Mouse (Mus musculus) neural tube, embryonic 15.5 days (tissue): ENCODE measurements around the gene Tmbim1. TPM values are rescaled to one million over a fixed set of nuclear protein-coding genes. Genes with fewer than 3 reads are reported as not detected.
"Not testable (repeated sequence)": the region's sequence is repeated elsewhere in the genome, so short reads cannot be mapped to it uniquely, and the experiment has no call there.

ENCODE experiments used
- ATAC-seq: fragments of 200-750 bp; cut with Nextera tagmentation; 2 replicates; pipeline ENCODE4 v1.8.0; 2017; ENCODE audit warnings: mild to moderate bottlenecking, moderate TSS enrichment, moderate library complexity; ENCODE audit not compliant: low FRiP score
- H3K27ac ChIP-seq: fragments of 300-500 bp; sonication (generic); replicated peaks from 2 replicates; pipeline ENCODE4 v1.5.1; 2015; ENCODE audit warnings: mild to moderate bottlenecking, inconsistent platforms
- H3K27me3 ChIP-seq: fragments of 300-500 bp; sonication (generic); replicated peaks from 2 replicates; pipeline ENCODE4 v1.6.1; 2015; ENCODE audit warnings: inconsistent platforms
- H3K36me3 ChIP-seq: fragments of 300-500 bp; sonication (generic); 2 replicates; pipeline ENCODE4 v1.6.1; 2015; ENCODE audit warnings: inconsistent platforms
- H3K4me1 ChIP-seq: fragments of 300-500 bp; sonication (generic); 2 replicates; pipeline ENCODE4 v1.6.1; 2015; ENCODE audit warnings: inconsistent platforms
- H3K4me2 ChIP-seq: fragments of 300-500 bp; sonication (generic); 2 replicates; pipeline ENCODE4 v1.6.1; 2015; ENCODE audit warnings: inconsistent platforms, mild to moderate bottlenecking, moderate library complexity
- H3K4me3 ChIP-seq: fragments of 300-500 bp; sonication (generic); replicated peaks from 2 replicates; pipeline ENCODE4 v1.5.1; 2015; ENCODE audit warnings: mild to moderate bottlenecking, inconsistent platforms
- H3K9ac ChIP-seq: fragments of 300-500 bp; sonication (generic); replicated peaks from 2 replicates; pipeline ENCODE4 v1.6.1; 2015; ENCODE audit warnings: mild to moderate bottlenecking, inconsistent platforms
- H3K9me3 ChIP-seq: fragments of 300-500 bp; sonication (generic); replicated peaks from 2 replicates; pipeline ENCODE4 v1.6.1; 2016; ENCODE audit warnings: inconsistent platforms
- WGBS: fragments of 180-500 bp; shearing (Covaris S2); methylation state at CpG from one replicate; pipeline ENCODE4 v1.1.7; 2015; ENCODE audit warnings: mixed read lengths; 5-methylcytosine and 5-hydroxymethylcytosine counted together
- polyA plus RNA-seq: library from polyadenylated mRNA; unstranded; fragments of >200 nt; fragmentation: Nextera tagmentation; extraction: Ambion mirVana; gene quantifications from 2 replicates; pipeline ENCODE4 v1.2.1, GENCODE M21; 2015

Tmbim1 gene
- 10.1 and 12.9 TPM in 2 replicates for polyA plus RNA-seq

GRCm38 (mm10) chr1:74305522-74305921, at the start of gene Tmbim1:
Gene Tmbim1 (minus strand): TSS chr1:74305622.
- no peaks in the 10 kb centered on the region for H3K36me3 ChIP-seq
- peaks cover 11% of the 10 kb centered on the region for H3K4me1 ChIP-seq
- 84% methylated on average over 2 of the region's 2 CpGs for WGBS
- no peak within 1 kb of the TSS for H3K27ac ChIP-seq
- H3K9me3 ChIP-seq = no peaks in the 10 kb centered on the region
- H3K4me2 ChIP-seq = peak within 1 kb of the TSS; percentile 69; the same call in 1 of the 2 replicates
- no peak for ATAC-seq
- no peak within 1 kb of the TSS; the same call in 1 of the 2 replicates for H3K4me3 ChIP-seq
- H3K27me3 ChIP-seq = peaks cover 18% of the 10 kb centered on the region
- H3K9ac ChIP-seq = no peak within 1 kb of the TSS

DNA sequence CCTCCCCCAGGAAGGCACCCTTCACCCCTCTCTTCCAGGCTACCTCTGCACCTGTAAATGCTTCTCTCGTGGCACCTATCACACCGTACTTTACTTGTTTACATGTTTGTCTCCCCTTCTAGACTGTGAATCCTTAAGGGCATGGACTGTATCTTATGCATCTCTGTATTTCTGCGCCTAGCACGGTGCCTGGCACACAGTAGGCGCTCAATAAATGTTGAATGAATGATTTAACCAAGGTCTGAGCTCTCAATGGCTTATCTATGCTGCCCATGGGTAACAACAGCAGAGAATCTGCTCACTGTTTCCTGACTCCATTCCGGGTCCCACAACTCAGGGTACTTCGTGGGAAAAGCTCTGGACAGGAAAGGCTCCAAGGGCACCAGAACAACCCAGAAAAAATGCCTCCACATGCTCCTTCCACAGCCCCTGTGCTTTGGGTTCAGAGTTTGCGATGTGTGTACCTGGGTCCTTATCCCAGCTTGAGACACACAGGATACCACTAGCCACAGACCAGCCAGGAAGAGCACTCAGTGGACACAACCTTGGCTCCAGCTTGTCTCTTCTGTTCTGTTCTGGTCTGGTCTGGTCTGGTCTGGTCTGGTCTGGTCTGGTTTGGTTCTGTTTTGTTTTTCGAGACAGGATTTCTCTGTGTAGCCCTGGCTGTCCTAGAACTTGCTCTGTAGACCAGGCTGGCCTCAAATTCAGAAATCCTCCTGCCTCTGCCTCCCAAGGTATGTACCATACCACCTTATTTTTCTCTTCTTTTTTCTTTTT, 48.2 kb upstream of the Tmbim1 start:
- Histone ChIP-seq H3K4me1 (no peaks in the 10 kb centered on the region), H3K4me3 (no peak overlapping the region), H3K36me3 (peaks cover 40% of the 10 kb centered on the region), H3K27ac (no peak overlapping the region), H3K9ac (no peak overlapping the region), H3K9me3 (no peaks in the 10 kb centered on the region), H3K4me2 (no peak overlapping the region), H3K27me3 (no peaks in the 10 kb centered on the region)
- 96% methylated on average over 9 of the region's 9 CpGs for WGBS
- ATAC-seq = no peak

DNA sequence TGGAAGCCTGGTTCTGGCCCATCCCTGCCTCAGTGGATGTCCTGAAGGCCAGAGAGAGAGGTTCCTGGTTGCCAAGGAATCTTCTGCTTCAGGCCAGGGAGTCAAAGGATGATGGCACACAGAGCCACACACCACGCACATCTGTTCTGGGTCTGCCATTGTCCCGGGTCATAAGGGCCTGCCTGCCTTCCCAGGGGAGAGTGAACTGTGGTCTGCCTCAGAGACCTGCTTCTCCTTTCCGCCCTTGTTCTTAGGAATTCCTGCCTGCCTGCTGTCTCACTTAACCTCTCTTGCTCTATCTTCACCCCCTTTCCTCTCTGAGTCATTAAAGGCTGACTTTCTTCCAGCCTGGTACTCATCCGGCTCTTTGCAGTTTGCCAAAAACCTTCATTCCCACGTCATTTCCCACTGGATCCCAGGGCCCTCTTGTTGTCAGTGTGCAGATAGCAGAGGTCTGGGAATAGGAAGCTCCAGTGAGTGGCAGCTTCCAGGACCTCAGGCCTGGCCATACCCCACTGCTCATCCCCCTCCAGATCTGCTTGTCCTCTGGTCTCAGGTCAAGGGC, 47.2 kb upstream of the Tmbim1 start:
- H3K9me3 ChIP-seq = no peaks in the 10 kb centered on the region
- H3K9ac ChIP-seq = no peak overlapping the region
- H3K27ac ChIP-seq = no peak overlapping the region
- WGBS = 85% methylated on average over 5 of the region's 5 CpGs
- no peak overlapping the region for H3K4me3 ChIP-seq
- H3K36me3 ChIP-seq = peaks cover 41% of the 10 kb centered on the region
- no peak for ATAC-seq
- H3K27me3 ChIP-seq = no peaks in the 10 kb centered on the region
- H3K4me1 ChIP-seq = no peaks in the 10 kb centered on the region
- H3K4me2 ChIP-seq = no peak overlapping the region

GRCm38 (mm10) chr1:74351185-74351769, 45.9 kb upstream of the Tmbim1 start:
- no peak for ATAC-seq
- Histone ChIP-seq H3K9ac (no peak overlapping the region), H3K9me3 (no peaks in the 10 kb centered on the region), H3K4me3 (no peak overlapping the region), H3K27ac (no peak overlapping the region), H3K27me3 (no peaks in the 10 kb centered on the region), H3K4me2 (no peak overlapping the region), H3K36me3 (peaks cover 43% of the 10 kb centered on the region), H3K4me1 (no peaks in the 10 kb centered on the region)
- 96% methylated on average over 13 of the region's 13 CpGs for WGBS

GRCm38 (mm10) chr1:74344163-74344916, 38.9 kb upstream of the Tmbim1 start:
- Histone ChIP-seq H3K4me1 (peaks cover 21% of the 10 kb centered on the region), H3K9me3 (no peaks in the 10 kb centered on the region), H3K36me3 (peaks cover 6% of the 10 kb centered on the region), H3K9ac (no peak overlapping the region), H3K27ac (no peak overlapping the region), H3K4me3 (no peak overlapping the region), H3K27me3 (no peaks in the 10 kb centered on the region), H3K4me2 (no peak overlapping the region)
- ATAC-seq = no peak
- WGBS = 74% methylated on average over 11 of the region's 11 CpGs

DNA sequence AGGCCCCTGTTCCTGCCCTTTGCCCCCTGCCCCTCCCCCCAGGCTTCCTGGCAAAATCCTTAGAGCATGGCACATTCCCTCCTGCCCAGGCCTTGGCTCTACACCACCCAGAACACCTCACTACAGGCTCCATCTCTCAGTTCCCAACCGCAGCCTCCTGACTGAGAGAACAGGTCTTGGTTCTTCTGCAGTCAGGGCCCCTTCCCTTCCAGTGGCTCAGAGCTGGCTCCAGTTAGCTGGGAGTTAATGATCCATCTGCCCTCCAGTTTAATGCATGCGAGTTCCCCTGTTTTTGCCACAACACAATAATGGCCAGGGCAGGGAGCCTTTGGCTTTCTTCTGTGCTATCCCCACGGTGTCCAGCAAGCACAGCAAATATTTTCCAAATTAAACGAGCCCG, 37.7 kb upstream of the Tmbim1 start:
- ATAC-seq = no peak
- no peaks in the 10 kb centered on the region for H3K9me3 ChIP-seq
- no peak overlapping the region for H3K4me2 ChIP-seq
- H3K27ac ChIP-seq = peak overlapping the region; percentile 25; the same call in 1 of the 2 replicates
- 0 out of 2 replicates have a peak, but pooled peaks cover 3% of the 10 kb centered on the region for H3K36me3 ChIP-seq
- WGBS = 41% methylated on average over 5 of the region's 5 CpGs
- no peak overlapping the region for H3K9ac ChIP-seq
- peaks cover 21% of the 10 kb centered on the region for H3K4me1 ChIP-seq
- H3K4me3 ChIP-seq = no peak overlapping the region
- H3K27me3 ChIP-seq = no peaks in the 10 kb centered on the region

GRCm38 (mm10) chr1:74342308-74342707, 36.9 kb upstream of the Tmbim1 start:
- H3K4me3 ChIP-seq = no peak overlapping the region
- peaks cover 21% of the 10 kb centered on the region for H3K4me1 ChIP-seq
- no peak overlapping the region for H3K4me2 ChIP-seq
- H3K9me3 ChIP-seq = no peaks in the 10 kb centered on the region
- H3K36me3 ChIP-seq = no peaks in the 10 kb centered on the region
- no peak overlapping the region for H3K27ac ChIP-seq
- ATAC-seq = 0 out of 2 replicates have a peak, but pooled peaks have one; percentile 12
- no peak overlapping the region for H3K9ac ChIP-seq
- WGBS = 100% methylated on average over 1 of the region's 1 CpGs
- H3K27me3 ChIP-seq = no peaks in the 10 kb centered on the region

- H3K4me1 ChIP-seq = peaks cover 21% of the 10 kb centered on the region
- H3K36me3 ChIP-seq = no peaks in the 10 kb centered on the region
- no peaks in the 10 kb centered on the region for H3K27me3 ChIP-seq
- H3K9me3 ChIP-seq = no peaks in the 10 kb centered on the region
- H3K4me2 ChIP-seq = no peak overlapping the region
- H3K9ac ChIP-seq = no peak overlapping the region
- whole genome bisulfite sequencing = 90% methylated on average over 7 of the region's 7 CpGs
- no peak overlapping the region for H3K4me3 ChIP-seq
- ATAC-seq = no peak
- H3K27ac ChIP-seq = no peak overlapping the region
Observed at GRCm38 (mm10) chr1:74341898-74342297, 36.5 kb upstream of the Tmbim1 start.

GRCm38 (mm10) chr1:74340992-74341391, 35.6 kb upstream of the Tmbim1 start:
- H3K4me1 ChIP-seq = peaks cover 21% of the 10 kb centered on the region
- H3K4me2 ChIP-seq, H3K36me3 ChIP-seq, H3K9me3 ChIP-seq, H3K4me3 ChIP-seq, H3K27ac ChIP-seq, H3K27me3 ChIP-seq, ATAC-seq, H3K9ac ChIP-seq: not testable (repeated sequence)
- 98% methylated on average over 4 of the region's 4 CpGs for WGBS

GRCm38 (mm10) chr1:74340361-74340764, 34.9 kb upstream of the Tmbim1 start:
- Histone ChIP-seq H3K4me3 (no peak overlapping the region), H3K4me1 (peaks cover 21% of the 10 kb centered on the region), H3K9me3 (no peaks in the 10 kb centered on the region), H3K27ac (no peak overlapping the region), H3K36me3 (no peaks in the 10 kb centered on the region), H3K4me2 (no peak overlapping the region), H3K9ac (no peak overlapping the region), H3K27me3 (no peaks in the 10 kb centered on the region)
- WGBS = 84% methylated on average over 6 of the region's 6 CpGs
- 0 out of 2 replicates have a peak, but pooled peaks have one; percentile 44 for ATAC-seq

GRCm38 (mm10) chr1:74339917-74340316, 34.5 kb upstream of the Tmbim1 start:
- H3K27ac ChIP-seq = no peak overlapping the region
- H3K9me3 ChIP-seq = no peaks in the 10 kb centered on the region
- ATAC-seq = no peak
- H3K27me3 ChIP-seq = no peaks in the 10 kb centered on the region
- no peaks in the 10 kb centered on the region for H3K36me3 ChIP-seq
- peaks cover 21% of the 10 kb centered on the region for H3K4me1 ChIP-seq
- no peak overlapping the region for H3K9ac ChIP-seq
- 93% methylated on average over 9 of the region's 9 CpGs for WGBS
- H3K4me3 ChIP-seq = no peak overlapping the region
- no peak overlapping the region for H3K4me2 ChIP-seq
